Mouse (Mus musculus): ENCODE data around the gene Slc35d2. TPM values are rescaled to one million over a fixed set of nuclear protein-coding genes. Genes with fewer than 3 reads are reported as not detected.

Gene Slc35d2
- total and polyA plus RNA-seq, 2 experiments from 2014 or later = 3.7 to 5.3 TPM

DNA sequence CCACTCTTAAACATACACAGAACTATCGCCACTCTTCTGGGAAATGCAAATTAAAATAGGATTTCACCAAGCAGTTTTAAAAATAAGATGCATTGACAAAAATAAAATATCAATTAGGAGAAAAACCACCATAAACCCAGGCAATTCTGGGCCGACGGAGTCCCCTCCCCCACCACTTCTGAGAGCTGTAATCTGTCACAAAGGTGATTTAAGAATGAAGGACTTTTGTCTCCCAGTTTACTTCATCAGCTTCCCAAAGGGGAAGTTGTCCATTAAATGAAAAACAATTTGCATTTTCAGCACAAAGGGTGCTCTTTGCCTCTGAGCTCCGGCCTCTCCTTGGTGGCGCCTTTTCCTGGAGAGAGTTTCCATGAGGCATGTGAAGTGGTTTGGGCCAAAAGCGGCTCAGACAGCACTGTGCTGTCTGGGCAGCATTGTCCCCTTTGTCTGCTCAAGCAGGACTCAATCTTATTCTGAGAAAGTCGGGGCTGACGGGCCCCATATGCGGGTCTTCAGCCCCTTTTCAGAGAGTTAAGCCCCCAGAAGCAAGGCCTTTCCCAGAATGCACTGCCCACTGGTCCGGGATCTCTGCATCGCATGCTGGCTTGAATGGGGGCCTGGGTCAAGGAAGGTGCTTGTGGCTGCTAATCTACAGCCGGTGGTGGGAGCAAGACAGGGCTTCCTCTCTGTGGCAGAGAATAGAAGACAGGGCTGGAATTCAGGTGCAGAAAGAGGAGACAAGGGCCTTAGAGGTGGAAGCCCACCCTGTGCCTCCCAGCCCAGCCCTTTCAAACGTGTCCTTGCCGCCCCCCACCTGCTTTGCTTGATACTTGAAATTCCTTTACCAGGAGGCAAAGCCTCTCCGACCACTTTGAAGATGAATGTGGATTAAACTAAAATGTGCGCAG, 47.9 kb downstream of the Slc35d2 start:
- 41% methylated on average over 16 of the region's 16 CpGs for WGBS
- H3K27ac ChIP-seq (ENCODE audit: low read depth) = no peak overlapping the region
- H3K9me3 ChIP-seq (replicated peaks; ENCODE audit: control insufficient read depth, low read length) = no peaks in the 10 kb centered on the region
- H3K9ac ChIP-seq (replicated peaks; ENCODE audit: low read depth, low read length) = no peak overlapping the region
- H3K4me2 ChIP-seq (ENCODE audit: low read depth, low read length) = no peak overlapping the region
- TF ChIP-seq CTCF (IDR thresholded peaks at IDR 0.05; ENCODE audit: low read depth) (no peak), EP300 (IDR thresholded peaks at IDR 0.05; ENCODE audit: low read depth) (no peak)
- DNase-seq (ENCODE audit: low spot score) (no peak), ATAC-seq (ENCODE audit: insufficient read depth, low read depth) (no peak)
- H3K27me3 ChIP-seq (ENCODE audit: control insufficient read depth, insufficient read depth, low read length) = no peaks in the 10 kb centered on the region
- no peaks in the 10 kb centered on the region for H3K36me3 ChIP-seq (replicated peaks; ENCODE audit: control insufficient read depth, insufficient read depth, low read length)
- H3K4me3 ChIP-seq (ENCODE audit: low read depth, low read length) = no peak overlapping the region
- H3K4me1 ChIP-seq (ENCODE audit: control insufficient read depth, insufficient read depth) = no peaks in the 10 kb centered on the region

DNA sequence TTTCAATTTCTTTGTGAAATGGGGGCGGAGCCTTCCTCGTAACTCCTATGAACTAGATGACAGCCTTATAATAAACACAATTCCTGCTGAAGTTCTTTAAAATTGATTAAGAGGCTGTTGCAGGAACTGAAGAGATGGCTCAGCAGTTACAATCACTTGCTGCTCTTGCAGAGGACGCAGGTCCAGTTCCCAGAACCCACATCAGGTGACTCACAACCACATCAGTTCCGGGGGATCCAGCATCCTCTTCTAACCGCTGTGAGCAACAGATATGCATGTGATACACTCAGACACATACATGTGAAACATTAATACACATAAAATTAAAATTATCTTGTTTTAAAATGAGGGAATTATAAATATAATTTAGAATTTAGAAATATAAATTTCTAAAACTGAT, 51.6 kb downstream of the Slc35d2 start:
- 79% methylated on average over 5 of the region's 5 CpGs for WGBS
- no peaks in the 10 kb centered on the region for H3K4me1 ChIP-seq (ENCODE audit: control insufficient read depth, insufficient read depth)
- no peak for ATAC-seq (ENCODE audit: insufficient read depth, low read depth)
- no peak for DNase-seq (ENCODE audit: low spot score)
- TF ChIP-seq EP300 (IDR thresholded peaks at IDR 0.05; ENCODE audit: low read depth) (no peak), CTCF (IDR thresholded peaks at IDR 0.05; ENCODE audit: low read depth) (no peak)
- no peak overlapping the region for H3K4me3 ChIP-seq (ENCODE audit: low read depth, low read length)
- H3K36me3 ChIP-seq (replicated peaks; ENCODE audit: control insufficient read depth, insufficient read depth, low read length) = no peaks in the 10 kb centered on the region
- H3K4me2 ChIP-seq (ENCODE audit: low read depth, low read length) = no peak overlapping the region
- H3K9me3 ChIP-seq (replicated peaks; ENCODE audit: control insufficient read depth, low read length) = no peaks in the 10 kb centered on the region
- no peak overlapping the region for H3K27ac ChIP-seq (ENCODE audit: low read depth)
- H3K27me3 ChIP-seq (ENCODE audit: control insufficient read depth, insufficient read depth, low read length) = no peaks in the 10 kb centered on the region
- H3K9ac ChIP-seq (replicated peaks; ENCODE audit: low read depth, low read length) = no peak overlapping the region

DNA sequence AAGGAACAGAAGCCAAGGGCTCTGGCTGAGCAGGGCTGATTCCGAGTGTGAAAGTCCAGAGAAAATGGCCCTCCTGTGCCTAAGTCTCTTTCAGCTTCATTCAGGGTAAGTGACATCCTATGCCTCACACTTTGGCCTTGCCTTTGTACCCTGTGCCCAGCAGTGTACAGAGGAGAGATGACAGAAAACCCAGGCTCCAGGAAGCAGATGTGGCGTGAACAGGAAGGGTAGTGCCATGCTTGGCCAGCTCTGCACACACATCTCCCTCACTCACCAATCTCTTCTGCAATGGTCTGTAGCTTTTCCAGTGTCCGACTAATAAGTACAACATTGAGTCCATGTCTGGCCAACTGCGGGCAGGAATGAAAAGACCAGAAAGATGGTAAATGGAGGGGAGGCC, 53.1 kb downstream of the Slc35d2 start:
- DNase-seq (ENCODE audit: low spot score) (no peak), ATAC-seq (ENCODE audit: insufficient read depth, low read depth) (no peak)
- TF ChIP-seq CTCF (IDR thresholded peaks at IDR 0.05; ENCODE audit: low read depth) (no peak), EP300 (IDR thresholded peaks at IDR 0.05; ENCODE audit: low read depth) (no peak)
- no peaks in the 10 kb centered on the region for H3K4me1 ChIP-seq (ENCODE audit: control insufficient read depth, insufficient read depth)
- H3K9ac ChIP-seq (replicated peaks; ENCODE audit: low read depth, low read length) = no peak overlapping the region
- no peak overlapping the region for H3K4me3 ChIP-seq (ENCODE audit: low read depth, low read length)
- H3K4me2 ChIP-seq (ENCODE audit: low read depth, low read length) = no peak overlapping the region
- H3K27ac ChIP-seq (ENCODE audit: low read depth) = no peak overlapping the region
- WGBS = 87% methylated on average over 4 of the region's 4 CpGs
- H3K27me3 ChIP-seq (ENCODE audit: control insufficient read depth, insufficient read depth, low read length) = no peaks in the 10 kb centered on the region
- H3K36me3 ChIP-seq (replicated peaks; ENCODE audit: control insufficient read depth, insufficient read depth, low read length) = no peaks in the 10 kb centered on the region
- H3K9me3 ChIP-seq (replicated peaks; ENCODE audit: control insufficient read depth, low read length) = no peaks in the 10 kb centered on the region

DNA sequence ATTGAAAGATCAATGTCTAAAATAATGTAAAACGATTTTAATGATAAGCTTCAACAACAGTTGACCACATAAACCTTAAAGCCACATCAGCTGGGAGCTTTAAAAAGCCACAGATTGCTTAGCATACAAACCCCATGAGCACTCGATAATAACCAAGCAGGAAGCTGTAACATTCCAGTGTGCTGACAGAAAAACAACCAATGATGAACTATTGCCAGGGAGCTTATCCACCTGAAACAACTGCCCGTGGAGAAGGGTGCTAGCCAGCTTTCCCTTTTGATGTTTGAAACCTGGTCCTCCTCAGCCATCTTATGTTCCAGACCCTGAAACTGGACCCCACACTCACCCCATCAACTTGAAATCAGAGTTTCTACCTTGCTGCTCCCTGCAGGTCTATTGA, 62.5 kb downstream of the Slc35d2 start:
- no peak for DNase-seq (ENCODE audit: low spot score)

DNA sequence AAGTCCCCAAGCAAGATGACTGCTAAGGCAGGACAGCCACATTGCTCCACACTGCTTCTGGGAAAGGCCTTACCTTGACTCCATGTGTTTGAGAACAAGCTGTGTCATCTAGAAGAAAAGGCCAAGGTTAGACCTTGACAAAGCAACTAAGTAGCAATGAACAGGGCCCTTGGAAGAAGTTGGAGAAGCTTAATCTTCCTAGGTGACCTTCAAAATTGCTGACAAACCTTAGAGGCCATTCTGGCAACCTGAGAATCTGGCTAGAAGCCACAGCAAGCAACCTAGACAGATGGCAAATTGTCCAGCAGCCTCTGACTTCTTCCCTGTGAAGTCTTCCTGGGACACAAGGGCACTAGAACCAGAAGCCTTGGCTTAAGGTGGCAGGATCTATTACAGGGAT, 64.9 kb downstream of the Slc35d2 start:
- Histone ChIP-seq H3K4me1 (ENCODE audit: control insufficient read depth, insufficient read depth) (no peaks in the 10 kb centered on the region), H3K27ac (ENCODE audit: low read depth) (no peak overlapping the region), H3K27me3 (ENCODE audit: control insufficient read depth, insufficient read depth, low read length) (no peaks in the 10 kb centered on the region), H3K4me2 (ENCODE audit: low read depth, low read length) (no peak overlapping the region), H3K9ac (replicated peaks; ENCODE audit: low read depth, low read length) (no peak overlapping the region), H3K9me3 (replicated peaks; ENCODE audit: control insufficient read depth, low read length) (no peaks in the 10 kb centered on the region), H3K36me3 (replicated peaks; ENCODE audit: control insufficient read depth, insufficient read depth, low read length) (no peaks in the 10 kb centered on the region), H3K4me3 (ENCODE audit: low read depth, low read length) (no peak overlapping the region)
- no peak for DNase-seq (ENCODE audit: low spot score)
- ATAC-seq (ENCODE audit: insufficient read depth, low read depth) = no peak
- TF ChIP-seq EP300 (IDR thresholded peaks at IDR 0.05; ENCODE audit: low read depth) (no peak), CTCF (IDR thresholded peaks at IDR 0.05; ENCODE audit: low read depth) (no peak)

More for the DNA sequence above, 62.5 kb downstream of the Slc35d2 start:
- no peaks in the 10 kb centered on the region for H3K4me1 ChIP-seq (ENCODE audit: control insufficient read depth, insufficient read depth)
- no peak overlapping the region for H3K9ac ChIP-seq (replicated peaks; ENCODE audit: low read depth, low read length)
- no peaks in the 10 kb centered on the region for H3K36me3 ChIP-seq (replicated peaks; ENCODE audit: control insufficient read depth, insufficient read depth, low read length)
- no peaks in the 10 kb centered on the region for H3K9me3 ChIP-seq (replicated peaks; ENCODE audit: control insufficient read depth, low read length)
- no peak for ATAC-seq (ENCODE audit: insufficient read depth, low read depth)
- no peaks in the 10 kb centered on the region for H3K27me3 ChIP-seq (ENCODE audit: control insufficient read depth, insufficient read depth, low read length)
- 11% methylated on average over 3 of the region's 3 CpGs for WGBS
- no peak overlapping the region for H3K27ac ChIP-seq (ENCODE audit: low read depth)
- no peak overlapping the region for H3K4me3 ChIP-seq (ENCODE audit: low read depth, low read length)
- no peak for TF ChIP-seq EP300 (IDR thresholded peaks at IDR 0.05; ENCODE audit: low read depth)
- no peak for TF ChIP-seq CTCF (IDR thresholded peaks at IDR 0.05; ENCODE audit: low read depth)
- H3K4me2 ChIP-seq (ENCODE audit: low read depth, low read length) = no peak overlapping the region
